Mouse (Mus musculus) kidney, postnatal 25 days (tissue): ENCODE data around the gene Mbnl3.
A peak's percentile ranks its signal among the peaks of the same experiment; 100 is the strongest.

Source experiments
- DNase-seq, 2 experiments: peaks; one replicate each; pipeline ENCODE4 v3.0.0; 2021; ENCODE audit warnings: mixed read lengths in 2 of 2

The Mbnl3 gene

GRCm38 (mm10) chrX:51206432-51206831 lies at the start of gene Mbnl3:
TSS of gene Mbnl3 (minus strand) at chrX:51206532.
- DNase-seq, result no peak

- DNase-seq, result peak; percentile 27 to 65
Measured at GRCm38 (mm10) chrX:51205548-51206324, 596 bp downstream of the Mbnl3 start.

GRCm38 (mm10) chrX:51204626-51205547 lies 1.4 kb downstream of the Mbnl3 start:
- DNase-seq, result peak; percentile 28 to 71

DNA sequence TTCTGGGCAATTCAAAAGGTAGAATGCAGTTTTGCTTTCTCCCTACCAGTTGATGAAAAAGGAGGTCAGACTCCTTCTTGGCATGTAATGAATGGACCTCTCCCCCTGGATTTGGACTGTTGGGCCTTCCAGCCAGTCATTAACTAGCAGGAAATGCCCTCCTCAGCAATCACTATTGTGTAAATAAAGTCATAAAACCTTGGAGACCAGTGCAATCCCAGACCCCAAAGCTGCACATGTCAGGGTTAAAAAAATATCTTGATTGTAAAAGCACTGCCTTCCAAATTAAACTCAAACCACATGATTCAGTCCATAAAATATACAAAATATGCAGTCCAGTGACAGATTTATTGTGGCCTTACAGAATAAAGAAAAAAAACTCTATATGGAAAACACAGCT lies 9.3 kb downstream of the Mbnl3 start:
- DNase-seq, result no peak

GRCm38 (mm10) chrX:51171914-51172313 lies 34.4 kb downstream of the Mbnl3 start:
- DNase-seq, result no peak

DNA sequence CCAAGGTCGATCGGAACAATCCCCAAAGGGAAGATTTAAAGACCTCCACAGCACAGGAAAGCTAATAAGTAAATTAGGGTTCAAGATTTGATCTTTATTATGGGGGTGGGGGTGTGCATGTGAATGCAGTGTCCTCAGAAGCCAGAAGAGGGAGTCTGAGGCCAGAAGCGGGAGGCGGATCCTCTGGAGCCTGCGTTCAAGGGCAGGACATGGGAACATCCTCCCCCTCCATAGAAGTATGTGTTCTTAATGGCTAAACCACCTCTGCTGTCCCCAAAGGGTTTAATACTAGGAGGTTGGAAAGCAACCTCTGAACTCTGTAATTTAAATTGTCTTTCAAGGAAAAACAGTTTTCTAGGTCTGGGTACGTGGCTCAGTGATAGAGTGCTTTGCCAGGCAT lies 34.9 kb downstream of the Mbnl3 start:
- peak in 1 of 2 experiments; percentile 13 for DNase-seq

- no peak for DNase-seq
Measured at GRCm38 (mm10) chrX:51170404-51170803, 35.9 kb downstream of the Mbnl3 start.

- DNase-seq, result no peak
Measured at GRCm38 (mm10) chrX:51169476-51170045, 36.8 kb downstream of the Mbnl3 start.

GRCm38 (mm10) chrX:51167976-51168375 lies 38.4 kb downstream of the Mbnl3 start:
- DNase-seq, result no peak

DNA sequence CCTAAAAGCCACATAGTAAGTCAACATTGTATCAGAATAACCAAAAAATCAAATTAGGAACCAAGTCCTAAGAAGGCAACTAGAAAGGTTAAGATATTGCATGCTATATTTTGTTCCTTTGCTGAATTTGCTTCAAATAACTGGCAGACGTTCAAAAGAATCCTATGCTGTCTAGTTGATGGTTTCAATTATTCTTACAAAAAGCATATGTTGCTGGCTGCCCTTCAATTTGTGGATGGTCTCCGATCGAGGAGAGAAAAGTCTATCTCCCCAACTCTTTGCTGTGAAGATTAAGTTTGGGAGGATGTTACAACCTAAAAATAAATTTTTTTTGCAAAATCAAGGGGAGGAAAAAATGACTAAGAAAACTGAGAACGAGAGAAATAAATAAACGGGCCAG lies 41.6 kb downstream of the Mbnl3 start:
- DNase-seq, result no peak

DNA sequence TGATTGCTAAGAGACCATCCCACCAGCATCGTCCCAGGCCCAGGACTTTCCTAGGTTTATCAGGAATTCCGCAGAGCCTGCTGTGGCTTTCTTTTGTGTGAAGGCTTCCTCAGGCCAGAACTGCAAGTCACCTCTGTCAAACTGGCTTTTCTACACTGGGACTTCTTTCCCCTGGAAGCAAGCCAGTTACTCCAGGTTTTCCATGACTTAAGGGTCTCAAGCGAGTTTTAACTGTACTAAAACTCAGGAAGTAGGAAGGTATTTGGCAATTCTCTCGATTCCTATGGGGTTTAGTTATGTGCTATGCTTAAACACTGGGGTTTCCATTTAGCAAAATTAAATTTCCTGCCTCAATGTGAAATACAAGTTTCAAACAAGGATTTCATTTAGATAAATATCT lies 57.9 kb downstream of the Mbnl3 start:
- no peak for DNase-seq

- peak in 1 of 2 experiments; percentile 14 for DNase-seq
Measured at GRCm38 (mm10) chrX:51146351-51146750, 60.0 kb downstream of the Mbnl3 start.

GRCm38 (mm10) chrX:51140055-51140454 lies 66.3 kb downstream of the Mbnl3 start:
- DNase-seq, result no peak

DNA sequence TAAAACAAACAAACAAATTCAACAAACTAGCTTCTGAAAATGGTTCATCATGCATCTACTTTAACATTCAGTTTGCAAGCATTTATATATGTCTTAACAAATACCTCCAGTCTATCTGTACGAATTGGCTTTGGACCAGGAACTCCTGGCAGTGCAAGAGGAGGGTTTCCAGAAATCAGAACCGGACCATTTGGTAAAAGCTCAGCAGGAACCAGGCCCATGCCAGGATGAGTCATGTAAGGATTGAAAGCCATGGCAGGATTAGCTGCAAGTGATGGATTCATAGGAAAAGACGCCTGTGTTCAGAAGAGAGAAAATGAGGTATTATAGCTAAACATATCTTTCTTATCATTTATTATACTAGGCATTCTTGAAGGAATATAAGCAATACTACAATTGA lies 75.0 kb downstream of the Mbnl3 start:
- no peak for DNase-seq

- DNase-seq, result no peak
Measured at GRCm38 (mm10) chrX:51102748-51103147, 103.6 kb downstream of the Mbnl3 start.

DNA sequence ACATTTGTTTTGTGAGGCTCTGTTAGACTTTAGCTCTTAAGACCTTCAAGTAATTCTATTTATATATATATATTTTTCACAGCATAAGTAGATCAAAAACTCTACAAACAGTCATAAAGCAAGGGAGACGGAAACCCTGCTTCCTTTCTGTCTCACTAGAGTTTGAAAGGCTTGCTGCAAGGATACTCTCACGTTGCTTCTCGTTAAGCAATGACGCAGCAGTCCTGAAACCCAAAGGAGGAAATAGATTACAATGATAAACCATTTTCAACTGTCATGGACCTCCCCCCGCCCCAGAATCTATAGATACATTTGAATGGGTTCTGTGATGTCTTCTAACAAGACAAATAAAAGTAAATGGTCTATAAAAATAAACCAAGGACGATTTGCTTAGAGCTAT lies 121.4 kb downstream of the Mbnl3 start:
- no peak for DNase-seq

- no peak for DNase-seq
Measured at GRCm38 (mm10) chrX:51084211-51084610, 122.1 kb downstream of the Mbnl3 start.

DNA sequence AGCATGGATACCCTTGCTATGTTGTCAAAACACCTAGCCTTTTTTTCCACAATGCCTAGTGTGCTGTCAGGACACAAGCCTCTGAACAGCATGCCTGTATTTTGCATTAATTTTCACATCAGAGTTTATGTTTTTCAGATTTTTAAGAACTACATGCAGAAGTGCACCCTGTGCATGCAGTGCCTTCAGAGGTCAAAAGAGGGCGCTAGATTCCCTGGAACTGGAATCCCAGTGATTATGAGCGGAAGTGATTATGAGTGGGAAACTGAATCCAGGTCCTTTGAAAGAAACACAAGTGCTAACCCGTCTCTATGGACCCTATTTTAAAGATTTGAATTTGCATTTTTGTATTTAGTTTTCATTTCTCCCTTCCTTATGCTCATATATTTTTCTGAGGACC lies 129.6 kb downstream of the Mbnl3 start:
- DNase-seq, result peak in 1 of 2 experiments; percentile 15
